Mouse (Mus musculus): ENCODE results near the gene Uvrag.

DNA sequence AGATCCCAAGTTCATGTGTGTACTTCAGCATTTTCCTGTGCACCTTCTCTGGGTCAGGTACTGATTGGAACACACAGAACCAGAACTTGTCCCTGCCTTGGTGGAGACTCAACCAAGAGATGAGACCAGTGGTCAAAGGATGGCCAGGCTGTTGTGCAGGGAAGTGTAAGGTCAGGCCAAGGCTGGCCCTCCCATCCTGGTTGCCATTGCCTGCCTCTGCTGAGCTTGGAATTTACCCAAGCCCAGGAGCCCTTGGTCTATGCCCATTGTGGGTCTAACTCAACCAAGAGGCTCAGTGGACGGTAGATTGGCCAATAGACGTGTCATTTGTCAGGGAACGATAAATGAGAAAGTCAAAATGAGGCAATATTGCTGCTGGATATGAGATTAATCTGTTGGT lies 44.5 kb upstream of the Uvrag start:
- no peak for TF ChIP-seq POLR2A (IDR thresholded peaks at IDR 0.05; ENCODE audit: extremely low read depth, insufficient read depth, low read length)
- no peak for TF ChIP-seq CTCF (IDR thresholded peaks at IDR 0.05; ENCODE audit: low read depth, low read length)
